Mouse (Mus musculus) lung, postnatal 0 days (tissue): Measurements from ENCODE around the gene Shroom3. TPM values are rescaled to one million over a fixed set of nuclear protein-coding genes. Genes with fewer than 3 reads are reported as not detected.

Experiments used
- ATAC-seq: fragments of 200-750 bp; cut with Nextera tagmentation; 2 replicates; pipeline ENCODE4 v1.8.0; 2017; ENCODE audit warnings: moderate library complexity
- DNase-seq: peaks from one replicate; pipeline ENCODE4 v3.0.0-alpha.2; 2016; ENCODE audit warnings: low spot score
- H3K27ac ChIP-seq: fragments of 300-500 bp; sonication (generic); 2 replicates; pipeline ENCODE4 v1.5.1; 2014; ENCODE audit warnings: antibody characterized with exemption, mild to moderate bottlenecking, low read length, mixed read lengths
- H3K27me3 ChIP-seq: fragments of 300-500 bp; sonication (generic); replicated peaks from 2 replicates; pipeline ENCODE4 v1.6.1; 2014; ENCODE audit warnings: low read length, mixed read lengths; ENCODE audit not compliant: insufficient read depth
- H3K36me3 ChIP-seq: fragments of 300-500 bp; sonication (generic); 2 replicates; pipeline ENCODE4 v1.6.1; 2014; ENCODE audit warnings: low read length, mixed read lengths; ENCODE audit not compliant: insufficient read depth
- H3K4me1 ChIP-seq: fragments of 300-500 bp; sonication (generic); 2 replicates; pipeline ENCODE4 v1.6.1; 2014; ENCODE audit warnings: antibody characterized with exemption, low read depth, low read length, mixed read lengths; ENCODE audit not compliant: insufficient read depth
- H3K4me2 ChIP-seq: fragments of 300-500 bp; sonication (generic); replicated peaks from 2 replicates; pipeline ENCODE4 v1.6.1; 2014; ENCODE audit warnings: low read depth, mild to moderate bottlenecking, low read length, moderate library complexity, mixed read lengths
- H3K4me3 ChIP-seq: fragments of 300-500 bp; sonication (generic); 2 replicates; pipeline ENCODE4 v1.5.1; 2014; ENCODE audit warnings: low read depth, low read length
- H3K9ac ChIP-seq: fragments of 300-500 bp; sonication (generic); replicated peaks from 2 replicates; pipeline ENCODE4 v1.6.1; 2014; ENCODE audit warnings: low read depth, mild to moderate bottlenecking
- H3K9me3 ChIP-seq: fragments of 300-500 bp; sonication (generic); 2 replicates; pipeline ENCODE4 v1.6.1; 2016; ENCODE audit warnings: low read length, mixed read lengths
- CTCF ChIP-seq: IDR thresholded peaks from 2 replicates; pipeline ENCODE4 v1.5.1; 2016; ENCODE audit warnings: antibody characterized with exemption, mild to moderate bottlenecking
- EP300 ChIP-seq: IDR thresholded peaks from 2 replicates; pipeline ENCODE4 v1.6.1; 2016; ENCODE audit warnings: antibody characterized with exemption, mild to moderate bottlenecking, control low read depth
- WGBS: fragments of 180-500 bp; shearing (Covaris S2); extraction: QIAGEN DNeasy Blood & Tissue Kit; methylation state at CpG from one replicate; pipeline ENCODE4 v1.1.7; 2014; 5-methylcytosine and 5-hydroxymethylcytosine counted together
- polyA plus RNA-seq: library from polyadenylated mRNA; unstranded; fragments of >200 nt; fragmentation: Nextera tagmentation; extraction: Ambion mirVana; gene quantifications from 2 replicates; pipeline ENCODE4 v1.2.1, GENCODE M21; 2015

Shroom3 gene
- polyA plus RNA-seq, 1 experiment from 2014 or later: 8.8 TPM

GRCm38 (mm10) chr5:92967143-92967542, 283.9 kb downstream of the Shroom3 start:
- Histone ChIP-seq H3K4me1 (0 out of 2 replicates have a peak, but pooled peaks cover 2% of the 10 kb centered on the region), H3K9me3 (no peaks in the 10 kb centered on the region), H3K27me3 (no peaks in the 10 kb centered on the region), H3K27ac (no peak overlapping the region), H3K4me3 (no peak overlapping the region), H3K4me2 (no peak overlapping the region), H3K9ac (no peak overlapping the region), H3K36me3 (no peaks in the 10 kb centered on the region; the same call in 1 of the 2 replicates)
- peak; percentile 29 for DNase-seq
- 0 out of 2 replicates have a peak, but pooled peaks have one; percentile 13 for ATAC-seq
- TF ChIP-seq EP300: no peak
- no peak for TF ChIP-seq CTCF
- 75% methylated on average over 9 of the region's 9 CpGs for WGBS

- Histone ChIP-seq H3K4me2 (no peak overlapping the region), H3K9ac (no peak overlapping the region), H3K27ac (no peak overlapping the region), H3K36me3 (no peaks in the 10 kb centered on the region; the same call in 1 of the 2 replicates), H3K27me3 (no peaks in the 10 kb centered on the region), H3K4me1 (no peaks in the 10 kb centered on the region), H3K4me3 (no peak overlapping the region), H3K9me3 (no peaks in the 10 kb centered on the region)
- TF ChIP-seq CTCF (no peak), EP300 (no peak)
- 89% methylated on average over 3 of the region's 3 CpGs for WGBS
- DNase-seq (no peak), ATAC-seq (no peak)
Observed at GRCm38 (mm10) chr5:92967906-92968305, 284.7 kb downstream of the Shroom3 start.

GRCm38 (mm10) chr5:92969443-92969842, 286.2 kb downstream of the Shroom3 start:
- 36% methylated on average over 8 of the region's 8 CpGs for WGBS
- Histone ChIP-seq H3K4me3 (no peak overlapping the region), H3K9me3 (no peaks in the 10 kb centered on the region), H3K4me2 (no peak overlapping the region), H3K27me3 (no peaks in the 10 kb centered on the region), H3K36me3 (no peaks in the 10 kb centered on the region; the same call in 1 of the 2 replicates), H3K9ac (no peak overlapping the region), H3K4me1 (no peaks in the 10 kb centered on the region), H3K27ac (no peak overlapping the region)
- peak; percentile 52 for ATAC-seq
- TF ChIP-seq CTCF (no peak), EP300 (no peak)
- peak; percentile 70 for DNase-seq

GRCm38 (mm10) chr5:92969926-92970325, 286.7 kb downstream of the Shroom3 start:
- H3K27me3 ChIP-seq: no peaks in the 10 kb centered on the region
- TF ChIP-seq CTCF: no peak
- TF ChIP-seq EP300: no peak
- H3K27ac ChIP-seq: no peak overlapping the region
- H3K9me3 ChIP-seq: no peaks in the 10 kb centered on the region
- H3K4me2 ChIP-seq: no peak overlapping the region
- H3K4me1 ChIP-seq: no peaks in the 10 kb centered on the region
- 68% methylated on average over 2 of the region's 2 CpGs for WGBS
- no peak overlapping the region for H3K4me3 ChIP-seq
- DNase-seq (peak; percentile 30), ATAC-seq (peak; percentile 38)
- H3K36me3 ChIP-seq: no peaks in the 10 kb centered on the region
- no peak overlapping the region for H3K9ac ChIP-seq

- Histone ChIP-seq H3K27me3 (no peaks in the 10 kb centered on the region), H3K9ac (no peak overlapping the region), H3K4me1 (no peaks in the 10 kb centered on the region), H3K36me3 (no peaks in the 10 kb centered on the region), H3K4me2 (no peak overlapping the region), H3K4me3 (no peak overlapping the region), H3K9me3 (no peaks in the 10 kb centered on the region), H3K27ac (no peak overlapping the region)
- TF ChIP-seq CTCF (peak; percentile 72), EP300 (no peak)
- peak; percentile 59 for ATAC-seq
- WGBS: 23% methylated on average over 7 of the region's 7 CpGs
- DNase-seq: peak; percentile 71
Observed at GRCm38 (mm10) chr5:92970480-92970879, 287.2 kb downstream of the Shroom3 start.

GRCm38 (mm10) chr5:92980393-92980792, 297.2 kb downstream of the Shroom3 start:
- H3K27ac ChIP-seq: no peak overlapping the region
- H3K27me3 ChIP-seq: no peaks in the 10 kb centered on the region
- H3K36me3 ChIP-seq: no peaks in the 10 kb centered on the region
- H3K4me2 ChIP-seq: no peak overlapping the region
- DNase-seq: no peak
- no peaks in the 10 kb centered on the region for H3K9me3 ChIP-seq
- H3K4me3 ChIP-seq: no peak overlapping the region
- no peak overlapping the region for H3K9ac ChIP-seq
- 64% methylated on average over 6 of the region's 6 CpGs for WGBS
- TF ChIP-seq EP300 (no peak), CTCF (no peak)
- ATAC-seq: no peak
- no peaks in the 10 kb centered on the region for H3K4me1 ChIP-seq

- H3K36me3 ChIP-seq: no peaks in the 10 kb centered on the region
- 49% methylated on average over 2 of the region's 2 CpGs for WGBS
- peak; percentile 64 for ATAC-seq
Observed at GRCm38 (mm10) chr5:92980862-92981261, 297.6 kb downstream of the Shroom3 start.

More at GRCm38 (mm10) chr5:92980862-92981261, 297.6 kb downstream of the Shroom3 start:
- peak; percentile 54 for DNase-seq
- no peak overlapping the region for H3K9ac ChIP-seq
- H3K9me3 ChIP-seq: no peaks in the 10 kb centered on the region
- no peaks in the 10 kb centered on the region for H3K4me1 ChIP-seq
- H3K4me3 ChIP-seq: no peak overlapping the region
- no peaks in the 10 kb centered on the region for H3K27me3 ChIP-seq
- no peak overlapping the region for H3K4me2 ChIP-seq
- no peak overlapping the region for H3K27ac ChIP-seq
- peak; percentile 34; the same call in 1 of the 2 replicates for TF ChIP-seq EP300
- no peak for TF ChIP-seq CTCF
